Mouse (Mus musculus): ENCODE measurements around the gene Pawr. TPM values are rescaled to one million over a fixed set of nuclear protein-coding genes. Genes with fewer than 3 reads are reported as not detected.
A peak's percentile ranks its signal among the peaks of the same experiment; 100 is the strongest.
"Not testable (repeated sequence)": the region's sequence is repeated elsewhere in the genome, so short reads cannot be mapped to it uniquely, and the experiment has no call there.

Gene Pawr
- total RNA-seq, 2 experiments from 2014 or later = 3.9 to 4.1 TPM

DNA sequence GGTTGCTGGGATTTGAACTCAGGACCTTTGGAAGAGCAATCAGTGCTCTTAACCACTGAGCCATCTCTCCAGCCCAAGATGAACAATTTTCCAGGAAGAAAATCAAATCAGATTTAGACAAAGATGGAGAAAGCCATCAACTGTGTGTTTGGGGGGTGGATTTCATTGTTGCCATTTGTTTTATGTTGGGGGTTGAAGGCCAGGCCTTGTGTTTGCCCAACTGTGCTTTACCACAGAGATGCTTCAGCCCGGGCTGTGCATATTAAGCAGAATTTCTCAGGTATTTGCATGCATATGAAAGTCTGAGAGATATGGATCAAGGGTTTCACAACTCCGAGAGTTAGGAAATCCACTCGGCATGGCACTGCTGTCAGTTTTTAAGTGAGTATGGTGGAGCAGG lies 20.5 kb upstream of the Pawr start:
- DNase-seq = no peak

DNA sequence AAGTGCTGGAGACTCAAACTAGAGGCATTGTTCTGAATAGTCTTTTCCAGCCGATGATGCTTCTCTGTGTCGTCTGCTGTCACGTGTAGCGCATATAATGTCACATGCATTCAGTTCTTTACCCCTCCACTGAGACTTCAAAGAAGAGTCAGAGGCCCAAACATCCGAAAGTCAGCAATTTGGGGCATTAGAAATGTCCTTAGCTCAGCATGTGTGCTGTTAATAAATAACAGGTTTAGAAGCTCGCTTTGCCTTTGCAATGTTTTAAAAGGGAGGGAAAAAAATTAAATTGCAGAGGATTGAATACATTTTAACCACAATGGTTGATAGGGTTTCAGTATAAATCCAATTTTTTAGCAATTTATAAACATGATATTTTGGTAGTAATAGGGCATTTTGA lies 18.1 kb upstream of the Pawr start:
- intact Hi-C loops (cut with DNase I) = no loop called here
- no peak for DNase-seq

More for the DNA sequence above, 20.5 kb upstream of the Pawr start:
- intact Hi-C loops (cut with DNase I) = no loop called here

DNA sequence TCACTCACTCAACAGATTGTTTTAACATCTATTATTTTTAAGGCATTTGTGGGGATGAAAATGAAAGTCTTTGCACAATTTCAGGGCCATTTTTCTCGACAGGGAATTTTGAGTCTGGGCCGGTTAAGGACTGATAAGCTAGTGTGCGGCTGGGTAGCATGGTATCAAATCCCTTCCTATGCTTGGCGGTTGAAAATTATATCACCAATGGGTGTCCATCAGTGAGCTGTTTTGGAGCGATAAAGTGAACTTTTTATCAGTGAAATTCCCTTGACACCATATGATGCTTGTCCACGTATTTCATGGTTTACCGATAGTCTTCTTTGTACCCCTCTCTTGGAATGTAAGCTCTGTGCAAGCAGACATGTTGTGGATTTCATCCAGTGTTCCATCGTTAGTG lies 17.5 kb upstream of the Pawr start:
- intact Hi-C loops (cut with DNase I) = no loop called here

DNA sequence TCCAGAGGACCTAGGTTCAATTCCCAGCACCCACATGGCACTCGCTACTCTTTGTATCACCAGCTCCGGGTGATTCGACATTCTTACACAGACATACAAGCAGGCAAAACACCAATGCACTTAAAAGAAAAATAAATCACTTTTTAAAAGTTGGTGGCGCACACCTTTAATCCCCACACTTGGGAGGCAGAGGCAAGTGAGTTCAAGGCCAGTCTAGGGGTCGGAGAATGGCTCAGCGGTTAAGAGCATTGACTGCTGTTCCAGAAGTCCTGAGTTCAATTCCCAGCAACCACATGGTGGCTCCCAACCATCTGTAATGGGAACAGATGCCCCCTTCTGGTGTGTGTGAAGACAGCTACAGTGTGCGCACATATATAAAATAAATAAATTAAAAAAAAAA lies 16.7 kb upstream of the Pawr start:
- intact Hi-C loops (cut with DNase I) = no loop called here
- DNase-seq = no peak

More for the DNA sequence above, 17.5 kb upstream of the Pawr start:
- DNase-seq = no peak

DNA sequence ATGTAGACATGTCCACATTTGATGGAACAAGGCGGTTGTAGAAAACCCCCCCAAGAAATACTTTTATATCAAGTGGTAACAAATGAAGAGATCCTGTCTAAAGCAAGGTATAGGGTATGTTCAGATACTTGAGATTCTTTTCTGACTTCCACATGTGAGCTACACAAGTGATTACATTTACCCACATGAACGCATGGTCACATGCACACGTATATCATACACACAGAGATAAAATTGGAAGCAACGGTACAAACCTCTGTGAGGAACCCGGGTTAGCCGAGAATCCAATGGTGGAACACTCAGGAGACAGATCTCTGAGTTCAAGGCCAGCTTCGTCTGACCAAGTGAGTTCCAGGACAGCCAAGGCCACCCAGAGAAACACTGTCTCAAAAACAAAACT lies 3.6 kb upstream of the Pawr start:
- intact Hi-C loops (cut with DNase I) = no loop called here
- DNase-seq = no peak

DNA sequence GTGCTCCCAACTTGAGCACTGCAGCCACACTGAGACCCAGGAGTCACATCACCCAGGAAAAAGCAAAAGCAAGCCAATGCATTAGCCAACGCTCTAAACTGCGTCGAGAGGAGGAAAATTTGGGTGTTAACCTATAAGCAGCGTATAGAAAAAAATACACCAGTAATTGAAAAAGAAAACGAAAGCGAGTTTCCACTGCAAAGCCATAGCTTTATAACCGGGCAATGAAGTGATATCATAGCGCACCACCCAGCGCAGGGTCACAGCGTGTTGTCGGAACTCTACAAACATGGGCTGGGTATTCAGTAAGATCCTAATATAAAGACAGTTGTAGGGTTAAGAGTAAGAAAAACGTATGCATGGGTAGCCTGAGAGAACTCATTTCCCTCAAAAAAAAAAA lies 2.9 kb upstream of the Pawr start:
- intact Hi-C loops (cut with DNase I) = no loop called here
- no peak for DNase-seq

DNA sequence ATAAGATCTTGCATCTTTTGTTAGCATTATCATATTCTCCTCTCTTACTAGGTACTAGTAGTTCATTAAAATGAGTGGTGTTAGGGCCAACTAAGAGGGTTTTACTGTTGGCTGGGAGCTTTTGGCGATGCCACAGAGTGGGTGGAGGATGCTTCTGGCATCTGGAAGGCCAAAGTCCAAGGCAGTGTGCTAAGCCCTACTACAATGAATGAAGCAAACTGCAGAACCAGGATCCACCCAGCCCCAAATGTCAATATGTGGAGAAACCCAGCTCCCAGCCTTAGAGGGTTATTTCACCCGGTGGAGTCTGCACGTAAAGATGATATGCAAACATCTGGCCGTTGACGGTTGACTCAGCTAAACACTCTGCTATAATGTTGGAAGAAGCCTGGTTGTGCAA lies 2.1 kb upstream of the Pawr start:
- no peak for DNase-seq
- intact Hi-C loops (cut with DNase I) = loop anchor here (2.0 to 5.0 kb wide), 2 partner anchors 29 to 103 kb away; no protein-coding TSS in a partner anchor

DNA sequence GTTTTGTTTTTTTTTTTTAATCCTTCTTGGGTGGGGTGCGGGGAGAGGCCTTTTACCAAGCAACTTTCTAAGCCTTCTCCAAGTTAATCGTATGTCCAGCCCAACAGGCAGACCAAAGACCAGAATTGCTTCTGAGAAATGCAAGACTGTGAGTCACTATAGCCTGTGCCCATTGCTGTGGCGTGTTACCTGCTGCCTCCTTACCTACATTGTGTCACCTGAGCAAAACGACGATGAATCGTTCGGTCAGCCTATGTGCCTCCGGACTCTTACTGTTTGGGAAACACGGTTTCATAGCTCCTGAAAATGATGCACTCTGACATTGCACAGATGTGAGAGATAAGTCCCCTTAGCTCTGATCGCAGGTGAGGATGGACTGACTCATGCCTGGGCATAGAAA lies 957 bp upstream of the Pawr start:
- intact Hi-C loops (cut with DNase I) = loop anchor here (2.0 to 5.0 kb wide), 2 partner anchors 30 to 101 kb away; no protein-coding TSS in a partner anchor
- DNase-seq = no peak

DNA sequence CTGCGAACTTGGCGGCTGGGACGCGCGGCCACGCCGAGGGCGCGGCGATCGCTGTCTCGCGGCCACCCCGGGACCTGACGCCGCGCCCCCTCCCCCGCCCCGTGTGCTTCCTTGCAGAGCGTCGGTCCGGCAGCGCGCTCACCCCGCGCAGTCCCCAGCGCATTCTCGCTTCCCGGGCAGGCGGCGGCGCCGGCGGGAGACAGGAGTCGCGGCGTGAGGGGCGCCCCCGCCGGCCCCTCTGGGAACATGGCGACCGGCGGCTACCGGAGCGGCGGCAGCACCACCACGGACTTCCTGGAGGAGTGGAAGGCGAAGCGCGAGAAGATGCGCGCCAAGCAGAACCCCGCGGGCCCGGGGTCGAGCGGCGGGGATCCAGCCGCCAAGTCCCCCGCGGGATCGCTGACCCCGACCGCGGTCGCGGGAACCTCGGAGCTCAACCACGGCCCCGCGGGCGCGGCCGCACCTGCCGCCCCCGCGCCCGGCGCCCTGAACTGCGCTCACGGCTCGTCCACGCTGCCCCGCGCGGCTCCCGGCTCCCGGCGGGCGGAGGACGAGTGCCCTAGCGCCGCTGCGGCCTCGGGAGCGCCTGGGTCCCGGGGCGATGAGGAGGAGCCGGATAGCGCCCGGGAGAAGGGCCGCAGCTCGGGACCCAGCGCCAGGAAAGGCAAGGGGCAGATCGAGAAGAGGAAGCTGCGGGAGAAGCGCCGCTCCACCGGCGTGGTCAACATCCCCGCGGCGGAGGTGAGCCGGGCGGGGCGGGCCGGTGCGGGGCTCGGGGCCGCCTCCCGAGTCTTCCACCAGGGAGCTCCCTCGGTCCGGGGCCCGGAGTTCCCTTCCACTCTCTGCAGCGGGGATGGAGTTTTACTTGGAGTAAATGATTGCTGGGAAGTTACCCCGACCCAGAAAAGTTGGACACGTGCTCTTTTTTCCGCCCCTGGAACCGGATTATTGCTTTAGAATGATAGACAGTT lies 935 bp downstream of the Pawr start:
- intact Hi-C loops (cut with DNase I) = loop anchor here (2.0 to 5.0 kb wide), 2 partner anchors 99 to 116 kb away; no protein-coding TSS in a partner anchor
- DNase-seq = peak; percentile 58 to 63

DNA sequence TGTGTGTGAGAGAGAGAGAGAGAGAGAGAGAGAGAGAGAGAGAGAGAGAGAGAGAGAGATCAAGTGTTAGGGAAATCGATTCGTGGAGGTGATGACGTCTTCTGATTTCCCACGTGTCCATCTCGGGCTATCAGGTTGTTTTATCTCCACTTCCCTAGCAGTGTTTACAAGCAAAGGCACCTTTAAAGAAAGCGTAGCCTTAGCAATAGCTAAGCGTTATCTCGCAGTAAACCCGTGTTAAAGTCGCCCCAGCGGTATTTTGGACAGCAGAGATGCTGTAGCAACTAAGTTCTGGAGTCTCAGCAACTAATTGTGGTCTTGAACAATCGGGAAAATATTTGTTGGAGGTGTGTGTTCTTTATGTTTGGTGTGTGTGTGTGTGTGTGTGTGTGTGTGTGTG lies 1.7 kb downstream of the Pawr start:
- DNase-seq = no peak

DNA sequence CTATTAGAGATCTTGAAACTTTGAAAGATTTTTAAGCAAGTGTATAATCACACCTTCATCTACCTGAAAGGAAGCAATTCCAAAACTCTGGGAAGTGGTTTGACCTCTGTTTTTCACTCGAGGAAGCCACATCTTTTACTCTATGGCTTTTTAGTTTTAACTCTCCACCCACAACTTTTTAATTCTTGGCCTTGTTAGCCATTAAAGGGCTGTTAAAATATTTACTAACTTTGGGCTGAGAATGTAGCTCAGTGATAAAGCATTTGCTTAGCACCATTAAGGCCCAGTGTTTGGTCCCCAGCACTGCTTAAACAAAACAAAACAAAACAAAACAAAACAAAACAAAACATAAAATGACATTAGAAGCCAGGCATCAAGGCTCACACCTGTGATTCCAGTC lies 2.2 kb downstream of the Pawr start:
- intact Hi-C loops (cut with DNase I) = loop anchor here (5.0 kb wide), 1 partner anchor 98 kb away; no protein-coding TSS in a partner anchor
- no peak for DNase-seq

More for the DNA sequence above, 1.7 kb downstream of the Pawr start:
- intact Hi-C loops (cut with DNase I) = loop anchor here (2.0 to 5.0 kb wide), 2 partner anchors 99 to 115 kb away; no protein-coding TSS in a partner anchor

DNA sequence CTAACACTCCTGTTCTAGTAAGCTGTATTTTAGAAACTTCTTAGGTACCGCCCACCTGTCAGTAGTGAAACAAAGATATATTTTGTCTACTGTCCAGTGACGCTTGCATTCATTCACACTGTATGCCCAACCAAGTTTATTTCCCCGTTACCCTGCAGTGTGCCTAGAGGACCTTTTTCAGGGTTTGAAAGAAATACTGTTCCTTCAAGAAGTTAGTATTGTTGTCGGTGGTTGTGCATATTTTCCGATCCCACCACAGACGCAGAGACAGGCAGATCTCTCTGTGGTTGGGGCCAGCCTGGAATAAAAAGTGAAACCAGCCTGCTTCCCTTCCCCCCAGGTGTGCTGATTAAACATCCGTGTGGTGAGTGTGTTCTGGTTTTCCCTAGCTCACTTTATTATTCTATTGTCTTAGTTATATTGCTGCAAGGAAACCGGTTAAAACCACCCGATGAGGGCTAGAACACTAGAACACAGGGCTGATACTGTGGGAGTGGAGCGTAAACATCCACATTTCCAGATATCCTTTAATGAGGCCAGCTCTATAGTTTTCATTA lies 3.9 kb downstream of the Pawr start:
- intact Hi-C loops (cut with DNase I) = loop anchor here (5.0 kb wide), 1 partner anchor 1161 kb away; no protein-coding TSS in a partner anchor
- DNase-seq = no peak

DNA sequence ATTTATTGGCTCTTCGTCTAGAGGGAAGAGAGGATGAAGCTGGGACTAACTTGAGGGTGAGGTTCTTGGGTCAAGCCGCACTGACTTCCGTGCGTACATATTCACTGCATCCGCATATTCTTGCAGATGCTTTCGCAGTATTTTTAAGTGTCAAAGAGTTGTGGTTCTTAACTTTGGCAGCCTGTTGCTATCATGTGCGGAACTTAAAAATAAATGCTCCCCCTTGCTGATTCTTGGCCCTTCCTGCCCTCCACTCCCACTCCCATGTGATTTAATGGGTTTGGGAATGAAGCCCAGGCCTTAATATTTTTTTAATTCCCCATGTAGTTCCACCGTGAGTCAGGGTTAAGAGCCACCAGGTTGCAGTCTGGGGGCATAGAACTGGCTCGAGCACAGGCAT lies 4.7 kb downstream of the Pawr start:
- intact Hi-C loops (cut with DNase I) = loop anchor here (5.0 kb wide), 1 partner anchor 1161 kb away; no protein-coding TSS in a partner anchor
- no peak for DNase-seq

DNA sequence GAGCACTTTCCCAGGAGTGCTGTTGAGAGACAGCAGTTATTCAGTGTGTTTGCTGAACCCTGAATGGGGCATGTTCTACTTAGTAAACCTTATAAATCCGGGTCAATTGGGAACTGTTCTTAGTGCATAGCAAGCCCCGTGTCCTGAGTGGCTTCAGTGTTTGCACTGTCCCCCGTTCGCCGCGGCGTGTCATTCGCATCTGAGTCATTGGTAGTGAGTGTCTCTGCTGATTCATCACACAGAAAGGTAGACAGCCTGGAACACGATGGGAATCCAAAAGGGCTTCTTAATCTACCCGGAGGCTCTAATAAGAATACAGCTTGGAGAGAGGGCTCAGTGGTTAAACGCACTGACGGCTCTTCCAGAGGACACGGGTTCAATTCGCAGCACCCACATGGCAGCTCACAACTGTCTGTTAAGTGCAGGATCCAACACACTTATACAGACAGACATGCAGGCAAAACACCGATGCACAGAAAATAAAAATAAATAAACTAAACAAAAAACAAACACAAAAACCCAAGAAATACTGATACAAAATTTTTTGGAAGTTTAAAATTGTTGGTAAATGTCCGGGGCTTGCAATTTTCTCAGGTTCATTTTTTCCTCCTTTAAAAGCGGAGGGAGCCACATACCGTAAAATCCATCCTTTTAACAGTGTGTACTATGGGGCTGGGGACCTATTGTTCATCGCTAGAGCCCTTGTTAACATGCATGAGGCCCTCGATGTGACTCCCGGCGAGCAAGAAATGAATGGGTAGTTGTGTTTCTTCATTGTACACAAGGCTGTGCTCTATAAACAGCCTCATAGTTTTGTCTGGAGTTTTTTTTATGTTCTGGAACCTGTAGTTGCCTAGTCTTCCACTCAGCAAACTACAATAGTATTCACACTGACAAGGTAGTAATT lies 6.4 kb downstream of the Pawr start:
- intact Hi-C loops (cut with DNase I) = loop anchor here (5.0 kb wide), 1 partner anchor 1159 kb away; no protein-coding TSS in a partner anchor
- DNase-seq = no peak

DNA sequence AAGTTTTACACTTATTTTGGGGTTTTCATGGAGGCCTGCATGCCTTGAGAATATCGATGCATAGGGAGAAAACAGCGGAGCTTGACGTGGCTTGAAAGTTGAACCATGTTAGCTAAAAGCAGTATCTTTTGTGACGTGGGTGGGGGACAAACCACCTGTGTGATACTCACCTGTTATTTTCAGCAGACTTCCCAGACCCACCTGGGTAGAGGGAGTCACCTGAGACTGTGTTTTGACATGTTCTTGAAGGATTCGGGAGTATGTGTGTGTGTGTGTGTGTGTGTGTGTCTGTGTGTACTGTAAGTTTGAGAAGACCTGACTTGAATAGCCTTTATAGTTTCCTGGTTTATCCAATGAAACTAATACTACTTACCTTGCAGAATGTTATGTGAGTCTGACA lies 7.2 kb downstream of the Pawr start:
- intact Hi-C loops (cut with DNase I) = loop anchor here (5.0 kb wide), 1 partner anchor 1158 kb away; no protein-coding TSS in a partner anchor
- no peak for DNase-seq

DNA sequence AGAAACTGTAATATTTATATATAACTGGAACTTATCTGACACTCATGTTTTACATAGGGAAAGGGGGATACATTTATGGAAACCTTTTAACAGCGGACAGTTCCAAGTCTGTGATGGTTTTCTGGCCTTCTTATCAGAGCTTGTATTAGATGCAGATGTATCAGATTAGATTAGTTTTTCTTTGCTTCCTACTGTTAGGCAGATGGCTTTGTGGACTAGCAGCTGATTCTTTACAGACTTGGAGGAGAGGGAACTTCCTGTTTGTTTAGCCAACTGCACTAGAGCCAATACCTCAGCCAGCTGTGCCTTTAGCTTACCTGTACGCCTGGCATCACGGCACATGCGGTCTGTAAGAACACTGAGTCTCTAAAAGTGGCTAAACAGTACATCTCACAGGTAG lies 8.0 kb downstream of the Pawr start:
- intact Hi-C loops (cut with DNase I) = loop anchor here (5.0 kb wide), 1 partner anchor 1157 kb away; no protein-coding TSS in a partner anchor
- DNase-seq = no peak

DNA sequence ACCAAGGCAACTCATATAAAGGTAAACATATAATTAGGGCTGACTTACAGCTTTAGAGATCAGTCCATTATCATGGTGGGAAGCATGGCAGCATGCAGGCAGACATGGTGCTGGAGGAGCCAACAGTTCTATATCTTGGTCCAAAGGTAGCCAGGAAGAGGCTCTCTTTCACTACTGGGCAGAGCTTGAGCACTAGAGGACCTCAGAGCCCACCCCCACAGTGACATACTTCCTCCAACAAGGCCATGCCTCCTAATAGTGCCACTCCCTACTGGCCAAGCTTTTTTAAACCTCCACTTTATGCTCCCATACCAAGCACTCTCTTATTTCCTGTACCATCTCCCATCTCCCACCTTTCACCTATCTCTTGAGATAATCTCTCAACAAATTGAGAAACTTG lies 11.8 kb downstream of the Pawr start:
- no peak for DNase-seq
- intact Hi-C loops (cut with DNase I) = no loop called here

DNA sequence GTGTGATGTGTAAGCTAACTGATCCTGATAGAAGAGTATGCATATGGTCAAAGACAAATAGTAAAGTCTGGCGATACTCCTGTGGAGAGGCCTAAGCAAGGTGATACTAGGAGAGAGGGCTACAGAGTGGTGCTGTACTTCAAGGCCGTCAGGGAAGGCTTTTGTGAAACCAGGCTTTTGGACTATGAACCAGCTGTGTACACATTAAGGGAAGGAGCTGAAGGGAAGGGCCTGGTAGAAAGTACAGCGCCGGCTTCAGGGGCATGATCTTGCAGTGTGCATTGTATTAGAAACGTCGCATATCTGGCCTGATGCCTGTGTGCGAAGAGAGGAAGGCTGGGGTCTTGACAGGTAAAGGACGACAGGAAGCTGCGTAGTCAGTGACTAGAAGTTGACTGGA lies 13.2 kb downstream of the Pawr start:
- no peak for DNase-seq
- intact Hi-C loops (cut with DNase I) = no loop called here

DNA sequence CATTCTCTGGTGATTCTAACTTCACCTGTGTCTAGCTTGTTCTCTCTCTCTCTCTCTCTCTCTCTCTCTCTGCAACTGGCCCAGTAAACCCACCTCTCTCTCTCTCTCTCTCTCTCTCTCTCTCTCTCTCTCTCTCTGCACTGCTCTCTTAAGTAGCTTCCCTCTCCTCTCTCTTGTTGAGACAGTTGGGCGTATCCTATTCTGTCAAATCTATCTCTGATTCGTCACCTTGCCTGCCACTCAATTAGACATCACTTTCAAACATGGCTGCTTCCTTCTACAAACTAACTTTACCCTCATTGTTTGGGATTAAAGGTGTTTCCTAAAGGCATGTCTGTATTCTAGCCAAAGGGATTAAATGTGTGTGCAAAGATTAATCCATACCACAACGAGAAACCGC lies 14.4 kb downstream of the Pawr start:
- intact Hi-C loops (cut with DNase I); DNase-seq: not testable (repeated sequence)

All from heart, postnatal 10 days (tissue).